8 mouse cellular contexts compared by ENCODE assay signal in genomic region chr13:70636706-70637105, GRCm38 (mm10). TPM values are rescaled to one million over a fixed set of nuclear protein-coding genes. Genes with fewer than 3 reads are reported as not detected.
DNase-seq lines count a peak whose midpoint lies in the region; ATAC-seq and TF ChIP-seq lines count a peak whose summit lies in the region.

No protein-coding gene starts in this region.

- H3K27ac ChIP-seq in spleen, adult 2 months (ENCODE audit: insufficient read depth, low read length) = no peak overlapping the region
- H3K27ac ChIP-seq in liver, embryonic 11.5 days (ENCODE audit: low read depth, low read length) = no peak overlapping the region
- H3K27ac ChIP-seq in thymus, adult 2 months (ENCODE audit: control insufficient read depth, insufficient read depth, low read length) = no peak overlapping the region

- peak overlapping the region; percentile 79 for H3K4me3 ChIP-seq in spleen, adult 2 months (ENCODE audit: extremely low read depth, insufficient read depth, insufficient read length)
- peak overlapping the region; percentile 80 for H3K4me3 ChIP-seq in liver, embryonic 11.5 days (ENCODE audit: low read depth, low read length)
- H3K4me3 ChIP-seq in thymus, adult 2 months (ENCODE audit: control insufficient read depth, insufficient read depth, low read length) = no peak overlapping the region

- WGBS in spleen, adult 2 months = 23% methylated on average over 10 of the region's 10 CpGs
- WGBS in liver, embryonic 11.5 days = 20% methylated on average over 10 of the region's 10 CpGs
- WGBS in thymus, adult 2 months = 23% methylated on average over 10 of the region's 10 CpGs

- ATAC-seq in liver, embryonic 11.5 days (replicated peaks; ENCODE audit: low FRiP score) = no peak

- H3K36me3 ChIP-seq in spleen, adult 2 months (ENCODE audit: control insufficient read depth, insufficient read depth, low read length) = no peaks in the 10 kb centered on the region
- no peaks in the 10 kb centered on the region for H3K36me3 ChIP-seq in liver, embryonic 11.5 days (ENCODE audit: control insufficient read depth, insufficient read depth, low read length)
- no peaks in the 10 kb centered on the region for H3K36me3 ChIP-seq in thymus, adult 2 months (ENCODE audit: control insufficient read depth, insufficient read depth, low read length)

- TF ChIP-seq POLR2A in spleen, adult 2 months (IDR thresholded peaks at IDR 0.05; ENCODE audit: low read depth, low read length) = no peak
- TF ChIP-seq POLR2A in thymus, adult 2 months (IDR thresholded peaks at IDR 0.05; ENCODE audit: control insufficient read depth, extremely low read depth, insufficient read depth, low read length, poor library complexity) = no peak

- no peak for TF ChIP-seq CTCF in spleen, adult 2 months (IDR thresholded peaks at IDR 0.05; ENCODE audit: extremely low read depth, insufficient read depth, insufficient read length, insufficient replicate concordance)
- no peak for TF ChIP-seq CTCF in thymus, adult 2 months (IDR thresholded peaks at IDR 0.05; ENCODE audit: borderline replicate concordance, control insufficient read depth, extremely low read depth, insufficient read depth, low read length, poor library complexity)

- peak overlapping the region; percentile 90 for H3K4me2 ChIP-seq in liver, embryonic 11.5 days

- H3K9ac ChIP-seq in liver, embryonic 11.5 days (ENCODE audit: low read depth, low read length) = peak overlapping the region; percentile 79

- no peaks in the 10 kb centered on the region for H3K27me3 ChIP-seq in spleen, adult 2 months (ENCODE audit: control insufficient read depth, insufficient read depth, low read length)
- no peaks in the 10 kb centered on the region for H3K27me3 ChIP-seq in liver, embryonic 11.5 days (replicated peaks; ENCODE audit: control insufficient read depth, insufficient read depth, low read length)
- H3K27me3 ChIP-seq in thymus, adult 2 months (ENCODE audit: control insufficient read depth, insufficient read depth, low read length) = no peaks in the 10 kb centered on the region

- peak; percentile 11 for DNase-seq in cerebellum, adult 8-10 months
- no peak for DNase-seq in cerebellum, adult 11-12 months
- DNase-seq in spleen, adult 2 months (ENCODE audit: low read depth in 1 of 2, low spot score in 2 of 2) = no peak
- no peak for DNase-seq in spleen, postnatal 10 days (ENCODE audit: low spot score in 2 of 2)
- no peak for DNase-seq in liver, embryonic 11.5 days (ENCODE audit: low spot score)
- no peak for DNase-seq in thymus, adult 2 months
- no peak for DNase-seq in ovary, postnatal 36 days (ENCODE audit: low spot score)
- DNase-seq in cerebellum, postnatal 36 days = no peak

- H3K9me3 ChIP-seq in liver, embryonic 11.5 days (ENCODE audit: control insufficient read depth, low read length) = no peaks in the 10 kb centered on the region

- H3K4me1 ChIP-seq in spleen, adult 2 months (ENCODE audit: control insufficient read depth, insufficient read depth, insufficient read length) = peaks cover 5% of the 10 kb centered on the region; the same call in 1 of the 2 replicates
- peaks cover 19% of the 10 kb centered on the region for H3K4me1 ChIP-seq in liver, embryonic 11.5 days (replicated peaks; ENCODE audit: control insufficient read depth, insufficient read depth, low read length)
- peaks cover 8% of the 10 kb centered on the region for H3K4me1 ChIP-seq in thymus, adult 2 months (replicated peaks; ENCODE audit: control insufficient read depth, insufficient read depth, low read length)

RNA-seq across cellular contexts. Expression of gene Ice1, which starts 0.7 kb away (rescaled TPM):
- polyA plus RNA-seq in spleen, adult 2 months (2012; rRNA removed) = 20.4 and 21.4 TPM in 2 replicates
- 19.5 and 22.0 TPM in 2 replicates for polyA plus RNA-seq in liver, embryonic 11.5 days (2014; fragmentation: Nextera tagmentation; extraction: Ambion mirVana)
- polyA plus RNA-seq in thymus, adult 2 months (2012; rRNA removed) = 35.7 and 36.7 TPM in 2 replicates
